Mouse (Mus musculus) stomach, embryonic 14.5 days (tissue): ENCODE results near the gene Atp10b. TPM values are rescaled to one million over a fixed set of nuclear protein-coding genes. Genes with fewer than 3 reads are reported as not detected.

ENCODE experiments used
- ATAC-seq: fragments of 200-750 bp; cut with Nextera tagmentation; 2 replicates; pipeline ENCODE4 v1.8.0; 2017; ENCODE audit warnings: low read depth, moderate TSS enrichment; ENCODE audit not compliant: insufficient number of reproducible peaks, insufficient read depth, low FRiP score
- H3K27ac ChIP-seq: fragments of 300-500 bp; sonication (generic); 2 replicates; pipeline ENCODE4 v1.5.1; 2014; ENCODE audit warnings: mild to moderate bottlenecking, low read length, moderate library complexity, mixed read lengths
- H3K27me3 ChIP-seq: fragments of 300-500 bp; sonication (generic); 2 replicates; pipeline ENCODE4 v1.6.1; 2014; ENCODE audit warnings: low read length, control low read depth, mixed read lengths; ENCODE audit not compliant: control insufficient read depth, insufficient read depth
- H3K36me3 ChIP-seq: fragments of 300-500 bp; sonication (generic); 2 replicates; pipeline ENCODE4 v1.6.1; 2014; ENCODE audit warnings: mild to moderate bottlenecking, control low read depth, low read length, moderate library complexity, mixed read lengths; ENCODE audit not compliant: control insufficient read depth, insufficient read depth
- H3K4me1 ChIP-seq: fragments of 300-500 bp; sonication (generic); 2 replicates; pipeline ENCODE4 v1.6.1; 2014; ENCODE audit warnings: low read length, control low read depth, mixed read lengths; ENCODE audit not compliant: control insufficient read depth, insufficient read depth
- H3K4me2 ChIP-seq: fragments of 300-500 bp; sonication (generic); replicated peaks from 2 replicates; pipeline ENCODE4 v1.6.1; 2014; ENCODE audit warnings: low read depth, low read length, control low read depth
- H3K4me3 ChIP-seq: fragments of 300-500 bp; sonication (generic); 2 replicates; pipeline ENCODE4 v1.5.1; 2014; ENCODE audit warnings: low read depth, low read length, control low read depth
- H3K9ac ChIP-seq: fragments of 300-500 bp; sonication (generic); replicated peaks from 2 replicates; pipeline ENCODE4 v1.6.1; 2014; ENCODE audit warnings: low read depth, mild to moderate bottlenecking, control low read depth, low read length, moderate library complexity, mixed read lengths
- H3K9me3 ChIP-seq: fragments of 300-500 bp; sonication (generic); 2 replicates; pipeline ENCODE4 v1.6.1; 2016; ENCODE audit warnings: low read depth, low read length, control low read depth; ENCODE audit not compliant: control insufficient read depth
- WGBS: fragments of 180-500 bp; shearing (Covaris S2); extraction: QIAGEN DNeasy Blood & Tissue Kit; methylation state at CpG from one replicate; pipeline ENCODE4 v1.1.7; 2014; 5-methylcytosine and 5-hydroxymethylcytosine counted together
- polyA plus RNA-seq: library from polyadenylated mRNA; unstranded; fragments of >200 nt; fragmentation: Nextera tagmentation; extraction: Ambion mirVana; gene quantifications from 2 replicates; pipeline ENCODE4 v1.2.1, GENCODE M21; 2014

Gene Atp10b
- polyA plus RNA-seq, 1 experiment from 2014 or later = 2.4 TPM

- ATAC-seq = no peak
- Histone ChIP-seq H3K9me3 (no peaks in the 10 kb centered on the region), H3K9ac (no peak overlapping the region), H3K4me1 (no peaks in the 10 kb centered on the region), H3K27ac (no peak overlapping the region), H3K4me3 (no peak overlapping the region), H3K27me3 (no peaks in the 10 kb centered on the region), H3K4me2 (no peak overlapping the region), H3K36me3 (no peaks in the 10 kb centered on the region)
- WGBS = 63% methylated on average over 1 of the region's 1 CpGs
Observed at GRCm38 (mm10) chr11:43182816-43183215, 33.1 kb downstream of the Atp10b start.

- Histone ChIP-seq H3K4me2 (no peak overlapping the region), H3K4me3 (no peak overlapping the region), H3K27ac (no peak overlapping the region), H3K9ac (no peak overlapping the region), H3K36me3 (no peaks in the 10 kb centered on the region), H3K9me3 (no peaks in the 10 kb centered on the region), H3K4me1 (no peaks in the 10 kb centered on the region), H3K27me3 (no peaks in the 10 kb centered on the region)
- whole genome bisulfite sequencing = 87% methylated on average over 4 of the region's 4 CpGs
- no peak for ATAC-seq
Observed at GRCm38 (mm10) chr11:43183457-43183856, 33.8 kb downstream of the Atp10b start.

GRCm38 (mm10) chr11:43186291-43186690 lies 36.6 kb downstream of the Atp10b start:
- Histone ChIP-seq H3K4me1 (no peaks in the 10 kb centered on the region), H3K4me2 (no peak overlapping the region), H3K36me3 (no peaks in the 10 kb centered on the region), H3K4me3 (no peak overlapping the region), H3K27me3 (no peaks in the 10 kb centered on the region), H3K9ac (no peak overlapping the region), H3K9me3 (no peaks in the 10 kb centered on the region), H3K27ac (no peak overlapping the region)
- 51% methylated on average over 6 of the region's 6 CpGs for WGBS
- no peak for ATAC-seq

GRCm38 (mm10) chr11:43189817-43190593 lies 40.3 kb downstream of the Atp10b start:
- no peak overlapping the region for H3K4me3 ChIP-seq
- no peak overlapping the region for H3K4me2 ChIP-seq
- no peak overlapping the region for H3K27ac ChIP-seq
- H3K36me3 ChIP-seq = no peaks in the 10 kb centered on the region
- no peaks in the 10 kb centered on the region for H3K27me3 ChIP-seq
- no peak overlapping the region for H3K9ac ChIP-seq
- WGBS = 81% methylated on average over 3 of the region's 3 CpGs
- no peak for ATAC-seq
- no peaks in the 10 kb centered on the region for H3K4me1 ChIP-seq
- H3K9me3 ChIP-seq = no peaks in the 10 kb centered on the region

GRCm38 (mm10) chr11:43198811-43199210 lies 49.1 kb downstream of the Atp10b start:
- H3K4me3 ChIP-seq = no peak overlapping the region
- H3K9ac ChIP-seq = no peak overlapping the region
- no peaks in the 10 kb centered on the region for H3K27me3 ChIP-seq
- H3K4me1 ChIP-seq = no peaks in the 10 kb centered on the region
- WGBS = 60% methylated on average over 2 of the region's 2 CpGs
- no peaks in the 10 kb centered on the region for H3K36me3 ChIP-seq
- H3K27ac ChIP-seq = no peak overlapping the region
- no peak for ATAC-seq
- H3K9me3 ChIP-seq = no peaks in the 10 kb centered on the region
- H3K4me2 ChIP-seq = no peak overlapping the region

- H3K36me3 ChIP-seq = no peaks in the 10 kb centered on the region
- H3K4me1 ChIP-seq = no peaks in the 10 kb centered on the region
- H3K27me3 ChIP-seq = no peaks in the 10 kb centered on the region
- no peak overlapping the region for H3K4me3 ChIP-seq
- no peak overlapping the region for H3K9ac ChIP-seq
- ATAC-seq = no peak
- no peak overlapping the region for H3K4me2 ChIP-seq
- H3K9me3 ChIP-seq = no peaks in the 10 kb centered on the region
- H3K27ac ChIP-seq = no peak overlapping the region
Observed at GRCm38 (mm10) chr11:43199358-43199757, 49.7 kb downstream of the Atp10b start.

- H3K36me3 ChIP-seq = no peaks in the 10 kb centered on the region
- H3K9me3 ChIP-seq = no peaks in the 10 kb centered on the region
- H3K4me3 ChIP-seq = no peak overlapping the region
- no peaks in the 10 kb centered on the region for H3K27me3 ChIP-seq
- WGBS = 97% methylated on average over 2 of the region's 2 CpGs
- no peak overlapping the region for H3K9ac ChIP-seq
- no peak for ATAC-seq
- no peak overlapping the region for H3K27ac ChIP-seq
- no peaks in the 10 kb centered on the region for H3K4me1 ChIP-seq
- no peak overlapping the region for H3K4me2 ChIP-seq
Observed at GRCm38 (mm10) chr11:43200089-43200488, 50.4 kb downstream of the Atp10b start.

- H3K27ac ChIP-seq = no peak overlapping the region
- H3K36me3 ChIP-seq = no peaks in the 10 kb centered on the region
- H3K27me3 ChIP-seq = no peaks in the 10 kb centered on the region
- no peaks in the 10 kb centered on the region for H3K4me1 ChIP-seq
- no peak overlapping the region for H3K9ac ChIP-seq
- H3K4me3 ChIP-seq = no peak overlapping the region
- H3K9me3 ChIP-seq = no peaks in the 10 kb centered on the region
- WGBS = 62% methylated on average over 3 of the region's 3 CpGs
- no peak for ATAC-seq
- no peak overlapping the region for H3K4me2 ChIP-seq
Observed at GRCm38 (mm10) chr11:43203580-43203979, 53.9 kb downstream of the Atp10b start.

GRCm38 (mm10) chr11:43213134-43213533 lies 63.5 kb downstream of the Atp10b start:
- no peak overlapping the region for H3K4me2 ChIP-seq
- no peak overlapping the region for H3K27ac ChIP-seq
- H3K9me3 ChIP-seq = no peaks in the 10 kb centered on the region
- H3K36me3 ChIP-seq = no peaks in the 10 kb centered on the region
- 12% methylated on average over 1 of the region's 1 CpGs for WGBS
- H3K4me1 ChIP-seq = 0 out of 2 replicates have a peak, but pooled peaks cover 2% of the 10 kb centered on the region
- no peak overlapping the region for H3K9ac ChIP-seq
- ATAC-seq = no peak
- no peaks in the 10 kb centered on the region for H3K27me3 ChIP-seq
- no peak overlapping the region for H3K4me3 ChIP-seq
